Comparison of ENCODE assay signal across 23 mouse cellular contexts in genomic region chr19:24650428-24650827, GRCm38 (mm10). TPM values are rescaled to one million over a fixed set of nuclear protein-coding genes. Genes with fewer than 3 reads are reported as not detected.
DNase-seq lines count a peak whose midpoint lies in the region; ATAC-seq and TF ChIP-seq lines count a peak whose summit lies in the region.
"Had no signal": no experiment of that assay in that cellular context is flagged by ENCODE, and none has a peak within 500 bp of the region (broad histone marks: within the 10 kb centered on the region; RNA-seq: fewer than 3 reads in every experiment).

No protein-coding gene starts in this region.

- ATAC-seq in forebrain, embryonic 14.5 days = peak; percentile 30; the same call in 1 of the 2 replicates
- ATAC-seq in forebrain, embryonic 11.5 days (replicated peaks; ENCODE audit: low FRiP score) = no peak; the same call in 1 of the 2 replicates
- no peak for ATAC-seq in limb, embryonic 11.5 days (ENCODE audit: insufficient number of reproducible peaks, low FRiP score, low TSS enrichment, low read depth)
- no peak for ATAC-seq in heart, embryonic 11.5 days (replicated peaks; ENCODE audit: insufficient number of reproducible peaks, low FRiP score, low TSS enrichment)
- ATAC-seq: CD4-positive, CD25-positive, alpha-beta regulatory T cell, adult 4 months; inflammation-experienced regulatory T-cells, adult 6 months; intestine, postnatal 0 days had no signal

- no peaks in the 10 kb centered on the region for H3K9me3 ChIP-seq in forebrain, embryonic 14.5 days (replicated peaks; ENCODE audit: control insufficient read depth, low read length)
- no peaks in the 10 kb centered on the region for H3K9me3 ChIP-seq in forebrain, embryonic 11.5 days (ENCODE audit: control insufficient read depth, low read length)
- no peaks in the 10 kb centered on the region for H3K9me3 ChIP-seq in limb, embryonic 11.5 days (ENCODE audit: control insufficient read depth, low read length)
- no peaks in the 10 kb centered on the region for H3K9me3 ChIP-seq in heart, embryonic 11.5 days (replicated peaks; ENCODE audit: control insufficient read depth, low read length)
- H3K9me3 ChIP-seq: embryonic facial prominence, embryonic 13.5 days; G1E; heart, embryonic 13.5 days; hindbrain, embryonic 15.5 days had no signal

- H3K27ac ChIP-seq in forebrain, embryonic 14.5 days (ENCODE audit: low read depth, low read length) = no peak overlapping the region
- no peak overlapping the region for H3K27ac ChIP-seq in forebrain, embryonic 11.5 days (ENCODE audit: low read depth, low read length)
- H3K27ac ChIP-seq in limb, embryonic 11.5 days (replicated peaks; ENCODE audit: low read depth, low read length) = no peak overlapping the region
- H3K27ac ChIP-seq in heart, embryonic 11.5 days (ENCODE audit: low read depth, low read length) = no peak overlapping the region
- H3K27ac ChIP-seq: embryonic facial prominence, embryonic 13.5 days; gastrocnemius, adult 2 months; heart, embryonic 13.5 days; hindbrain, embryonic 15.5 days had no signal

- no peak for TF ChIP-seq POLR2A in brain, embryonic 14.5 days (IDR thresholded peaks at IDR 0.05; ENCODE audit: borderline replicate concordance, extremely low read depth, insufficient read depth, insufficient read length, poor library complexity, severe bottlenecking)

- TF ChIP-seq CTCF in brain, embryonic 14.5 days (IDR thresholded peaks at IDR 0.05; ENCODE audit: borderline replicate concordance, extremely low read depth, insufficient read depth, insufficient read length) = no peak

- no peak overlapping the region for H3K9ac ChIP-seq in forebrain, embryonic 14.5 days (ENCODE audit: low read length)
- H3K9ac ChIP-seq in forebrain, embryonic 11.5 days (ENCODE audit: low read length) = no peak overlapping the region
- H3K9ac ChIP-seq in limb, embryonic 11.5 days (ENCODE audit: low read length) = no peak overlapping the region
- no peak overlapping the region for H3K9ac ChIP-seq in heart, embryonic 11.5 days (ENCODE audit: low read depth, low read length)
- H3K9ac ChIP-seq: embryonic facial prominence, embryonic 13.5 days; heart, embryonic 13.5 days; hindbrain, embryonic 15.5 days had no signal

- no peak overlapping the region for H3K4me3 ChIP-seq in forebrain, embryonic 14.5 days (ENCODE audit: low read depth, low read length)
- H3K4me3 ChIP-seq in forebrain, embryonic 11.5 days (ENCODE audit: low read depth, low read length) = no peak overlapping the region
- H3K4me3 ChIP-seq in limb, embryonic 11.5 days (ENCODE audit: low read depth, low read length) = no peak overlapping the region
- no peak overlapping the region for H3K4me3 ChIP-seq in heart, embryonic 11.5 days (ENCODE audit: low read depth, low read length)
- H3K4me3 ChIP-seq: embryonic facial prominence, embryonic 13.5 days; gastrocnemius, adult 2 months; heart, embryonic 13.5 days; hindbrain, embryonic 15.5 days had no signal

- no peaks in the 10 kb centered on the region for H3K27me3 ChIP-seq in forebrain, embryonic 14.5 days (replicated peaks; ENCODE audit: control insufficient read depth, insufficient read depth, low read length)
- H3K27me3 ChIP-seq in forebrain, embryonic 11.5 days (ENCODE audit: control insufficient read depth, insufficient read depth, low read length) = no peaks in the 10 kb centered on the region
- no peaks in the 10 kb centered on the region for H3K27me3 ChIP-seq in limb, embryonic 11.5 days (ENCODE audit: control insufficient read depth, insufficient read depth, low read length)
- H3K27me3 ChIP-seq in heart, embryonic 11.5 days (ENCODE audit: control insufficient read depth, insufficient read depth, low read length) = no peaks in the 10 kb centered on the region
- H3K27me3 ChIP-seq: embryonic facial prominence, embryonic 13.5 days; heart, embryonic 13.5 days; hindbrain, embryonic 15.5 days had no signal

- no peaks in the 10 kb centered on the region for H3K36me3 ChIP-seq in forebrain, embryonic 14.5 days (ENCODE audit: control insufficient read depth, insufficient read depth, low read length)
- no peaks in the 10 kb centered on the region for H3K36me3 ChIP-seq in forebrain, embryonic 11.5 days (ENCODE audit: control insufficient read depth, insufficient read depth, low read length)
- H3K36me3 ChIP-seq in limb, embryonic 11.5 days (ENCODE audit: control insufficient read depth, insufficient read depth, low read length) = no peaks in the 10 kb centered on the region
- no peaks in the 10 kb centered on the region for H3K36me3 ChIP-seq in heart, embryonic 11.5 days (ENCODE audit: control insufficient read depth, insufficient read depth, low read length)
- H3K36me3 ChIP-seq: embryonic facial prominence, embryonic 13.5 days; G1E; heart, embryonic 13.5 days; hindbrain, embryonic 15.5 days had no signal

- WGBS in forebrain, embryonic 14.5 days = 55% methylated on average over 8 of the region's 8 CpGs
- 68% methylated on average over 8 of the region's 8 CpGs for WGBS in forebrain, embryonic 11.5 days
- 50% methylated on average over 8 of the region's 8 CpGs for WGBS in limb, embryonic 11.5 days
- 82% methylated on average over 8 of the region's 8 CpGs for WGBS in heart, embryonic 11.5 days (ENCODE audit: insufficient replicate concordance)

- no peak overlapping the region for H3K4me2 ChIP-seq in forebrain, embryonic 14.5 days (ENCODE audit: low read length)
- no peak overlapping the region for H3K4me2 ChIP-seq in forebrain, embryonic 11.5 days (ENCODE audit: low read depth, low read length, severe bottlenecking)
- H3K4me2 ChIP-seq in limb, embryonic 11.5 days (ENCODE audit: low read depth, severe bottlenecking) = no peak overlapping the region
- H3K4me2 ChIP-seq in heart, embryonic 11.5 days = no peak overlapping the region
- H3K4me2 ChIP-seq: embryonic facial prominence, embryonic 13.5 days; heart, embryonic 13.5 days; hindbrain, embryonic 15.5 days had no signal

- peak; percentile 16 for DNase-seq in embryo, embryonic 10.5 days (ENCODE audit: low spot score)
- no peak for DNase-seq in embryo, embryonic 11 days
- DNase-seq in forebrain, embryonic 14.5 days (ENCODE audit: low spot score) = peak; percentile 23
- no peak for DNase-seq in forebrain, embryonic 11.5 days (ENCODE audit: low spot score)
- peak; percentile 49 for DNase-seq in brain, embryonic 14.5 days (ENCODE audit: low read depth)
- DNase-seq in limb, embryonic 11.5 days (ENCODE audit: low spot score) = peak; percentile 32
- DNase-seq in lung, postnatal 4 days = no peak
- DNase-seq: adrenal gland, postnatal 10 days; B cell, adult 2 months; cerebellum, adult 11-12 months; cerebellum, adult 9-10 months; cerebellum, postnatal 25 days; gastrocnemius, adult 2 months; gastrocnemius, postnatal 25 days; heart, postnatal 36 days had no signal

- H3K4me1 ChIP-seq in forebrain, embryonic 14.5 days (ENCODE audit: control insufficient read depth, insufficient read depth, low read length) = peaks cover 9% of the 10 kb centered on the region; the same call in 1 of the 2 replicates
- H3K4me1 ChIP-seq in forebrain, embryonic 11.5 days (replicated peaks; ENCODE audit: control insufficient read depth, insufficient read depth, low read length) = peaks cover 7% of the 10 kb centered on the region; the same call in 1 of the 2 replicates
- H3K4me1 ChIP-seq in limb, embryonic 11.5 days (ENCODE audit: control insufficient read depth, insufficient read depth, low read length) = 0 out of 2 replicates have a peak, but pooled peaks cover 8% of the 10 kb centered on the region
- H3K4me1 ChIP-seq in heart, embryonic 11.5 days (ENCODE audit: control insufficient read depth, insufficient read depth, low read length) = peaks cover 6% of the 10 kb centered on the region; the same call in 1 of the 2 replicates

RNA-seq across cellular contexts. Expression of gene Tmem252, which starts 23.4 kb away (rescaled TPM):
- polyA plus RNA-seq in forebrain, embryonic 14.5 days (2014; fragmentation: Nextera tagmentation; extraction: Ambion mirVana) = 0.87 and 0.97 TPM in 2 replicates
- 0.69 and 0.83 TPM in 2 replicates for polyA plus RNA-seq in forebrain, embryonic 11.5 days (2014; fragmentation: Nextera tagmentation; extraction: Ambion mirVana)
- polyA plus RNA-seq in brain, embryonic 14.5 days (2012; rRNA removed) = 0.49 and 0.74 TPM in 2 replicates
- polyA plus RNA-seq in limb, embryonic 11.5 days (2014; fragmentation: Nextera tagmentation; extraction: Ambion mirVana) = 0.85 and 1.0 TPM in 2 replicates
- 4.6 and 6.0 TPM in 2 replicates for polyA plus RNA-seq in heart, embryonic 11.5 days (2014; fragmentation: Nextera tagmentation; extraction: Ambion mirVana)
- polyA plus RNA-seq: CD4-positive, CD25-positive, alpha-beta regulatory T cell, adult 4 months; G1E; inflammation-experienced regulatory T-cells, adult 6 months had no signal

Comparison
In these comparisons a context has a peak if more than half of its experiments do, and no peak if none do; other contexts are left out.
1. DNase-seq: peak in embryo, embryonic 10.5 days (single experiment), forebrain, embryonic 14.5 days (single experiment), brain, embryonic 14.5 days (single experiment) and limb, embryonic 11.5 days (single experiment); none in embryo, embryonic 11 days (single experiment), forebrain, embryonic 11.5 days (single experiment) and lung, postnatal 4 days (0 of 2).